Mouse (Mus musculus) heart, postnatal 0 days (tissue): ENCODE results near the gene Rnf135. TPM values are rescaled to one million over a fixed set of nuclear protein-coding genes. Genes with fewer than 3 reads are reported as not detected.

Source experiments
- ATAC-seq: fragments of 200-750 bp; cut with Nextera tagmentation; 2 replicates; pipeline ENCODE4 v1.8.0; 2017; ENCODE audit warnings: low read depth, moderate number of reproducible peaks, moderate library complexity; ENCODE audit not compliant: insufficient read depth
- DNase-seq: peaks from one replicate; pipeline ENCODE4 v3.0.0-alpha.2; 2016; ENCODE audit warnings: low spot score
- H3K27ac ChIP-seq: fragments of 300-500 bp; sonication (generic); 2 replicates; pipeline ENCODE4 v1.5.1; 2014; ENCODE audit warnings: low read depth, mild to moderate bottlenecking
- H3K27me3 ChIP-seq: fragments of 300-500 bp; sonication (generic); 2 replicates; pipeline ENCODE4 v1.6.1; 2014; ENCODE audit warnings: low read length, mixed read lengths; ENCODE audit not compliant: control insufficient read depth, insufficient read depth
- H3K36me3 ChIP-seq: fragments of 300-500 bp; sonication (generic); replicated peaks from 2 replicates; pipeline ENCODE4 v1.6.1; 2014; ENCODE audit warnings: low read length, mixed read lengths; ENCODE audit not compliant: control insufficient read depth, insufficient read depth
- H3K4me1 ChIP-seq: fragments of 300-500 bp; sonication (generic); 2 replicates; pipeline ENCODE4 v1.6.1; 2014; ENCODE audit warnings: antibody characterized with exemption; ENCODE audit not compliant: control insufficient read depth, insufficient read depth
- H3K4me2 ChIP-seq: fragments of 300-500 bp; sonication (generic); 2 replicates; pipeline ENCODE4 v1.6.1; 2014; ENCODE audit warnings: low read depth, mild to moderate bottlenecking, low read length, moderate library complexity
- H3K4me3 ChIP-seq: fragments of 300-500 bp; sonication (generic); 2 replicates; pipeline ENCODE4 v1.5.1; 2014; ENCODE audit warnings: low read depth, low read length
- H3K9ac ChIP-seq: fragments of 300-500 bp; sonication (generic); replicated peaks from 2 replicates; pipeline ENCODE4 v1.6.1; 2014; ENCODE audit warnings: low read depth, low read length, mixed read lengths
- H3K9me3 ChIP-seq: fragments of 300-500 bp; sonication (generic); replicated peaks from 2 replicates; pipeline ENCODE4 v1.6.1; 2016; ENCODE audit warnings: low read length; ENCODE audit not compliant: control insufficient read depth
- CTCF ChIP-seq: IDR thresholded peaks from 2 replicates; pipeline ENCODE4 v1.5.1; 2016; ENCODE audit warnings: antibody characterized with exemption, control low read depth, low read depth
- EP300 ChIP-seq: IDR thresholded peaks from 2 replicates; pipeline ENCODE4 v1.6.1; 2016; ENCODE audit warnings: antibody characterized with exemption, low read depth
- WGBS: fragments of 180-500 bp; shearing (Covaris S2); extraction: QIAGEN DNeasy Blood & Tissue Kit; methylation state at CpG from one replicate; pipeline ENCODE4 v1.1.7; 2014; 5-methylcytosine and 5-hydroxymethylcytosine counted together
- polyA plus RNA-seq: library from polyadenylated mRNA; unstranded; fragments of >200 nt; fragmentation: Nextera tagmentation; extraction: Ambion mirVana; gene quantifications from 2 replicates; pipeline ENCODE4 v1.2.1, GENCODE M21; 2015
- total RNA-seq: library from RNA; depleted of rRNA; stranded (reverse); fragments of >200 nt; gene quantifications from 2 replicates; pipeline ENCODE4 v1.2.3, GENCODE M21; 2014; ENCODE audit warnings: low replicate concordance

Gene Rnf135
- total and polyA plus RNA-seq, 2 experiments from 2014 or later, result 10.2 to 12.9 TPM

GRCm38 (mm10) chr11:80171884-80172283 is 11.8 kb upstream of the Rnf135 start:
- no peak for DNase-seq
- H3K9me3 ChIP-seq, result no peaks in the 10 kb centered on the region
- WGBS, result 63% methylated on average over 4 of the region's 4 CpGs

GRCm38 (mm10) chr11:80173963-80174670 is 9.5 kb upstream of the Rnf135 start:
- Histone ChIP-seq H3K27me3 (no peaks in the 10 kb centered on the region), H3K4me3 (no peak overlapping the region), H3K4me1 (peaks cover 13% of the 10 kb centered on the region), H3K27ac (no peak overlapping the region), H3K9ac (no peak overlapping the region), H3K36me3 (no peaks in the 10 kb centered on the region), H3K4me2 (no peak overlapping the region), H3K9me3 (no peaks in the 10 kb centered on the region)
- no peak for DNase-seq
- 75% methylated on average over 11 of the region's 11 CpGs for WGBS
- ATAC-seq, result no peak
- TF ChIP-seq EP300 (no peak), CTCF (no peak)

More at GRCm38 (mm10) chr11:80171884-80172283, 11.8 kb upstream of the Rnf135 start:
- peaks cover under 1% of the 10 kb centered on the region; the same call in 1 of the 2 replicates for H3K4me1 ChIP-seq
- H3K4me2 ChIP-seq, result no peak overlapping the region
- no peak overlapping the region for H3K27ac ChIP-seq
- no peaks in the 10 kb centered on the region for H3K27me3 ChIP-seq
- H3K4me3 ChIP-seq, result no peak overlapping the region
- no peak for TF ChIP-seq CTCF
- TF ChIP-seq EP300, result no peak
- H3K36me3 ChIP-seq, result no peaks in the 10 kb centered on the region
- no peak overlapping the region for H3K9ac ChIP-seq
- ATAC-seq, result no peak

GRCm38 (mm10) chr11:80176911-80177895 is 6.4 kb upstream of the Rnf135 start:
- Histone ChIP-seq H3K4me2 (no peak overlapping the region), H3K27me3 (no peaks in the 10 kb centered on the region), H3K4me3 (no peak overlapping the region), H3K36me3 (no peaks in the 10 kb centered on the region), H3K27ac (peak overlapping the region; percentile 48), H3K9ac (no peak overlapping the region; the same call in 1 of the 2 replicates), H3K9me3 (no peaks in the 10 kb centered on the region), H3K4me1 (peaks cover 13% of the 10 kb centered on the region)
- DNase-seq, result peak; percentile 39
- TF ChIP-seq CTCF (no peak), EP300 (no peak)
- peak; percentile 27; the same call in 1 of the 2 replicates for ATAC-seq
- 61% methylated on average over 11 of the region's 11 CpGs for WGBS

GRCm38 (mm10) chr11:80178316-80178715 is 5.3 kb upstream of the Rnf135 start:
- 0 out of 2 replicates have a peak overlapping the region, but pooled peaks have one; percentile 48 for H3K27ac ChIP-seq
- DNase-seq, result no peak

GRCm38 (mm10) chr11:80181021-80181749 is 2.5 kb upstream of the Rnf135 start:
- Histone ChIP-seq H3K4me1 (peaks cover 16% of the 10 kb centered on the region), H3K4me2 (no peak overlapping the region), H3K9me3 (no peaks in the 10 kb centered on the region), H3K27ac (no peak overlapping the region), H3K4me3 (no peak overlapping the region), H3K36me3 (no peaks in the 10 kb centered on the region), H3K27me3 (no peaks in the 10 kb centered on the region), H3K9ac (no peak overlapping the region)
- TF ChIP-seq CTCF, result no peak
- TF ChIP-seq EP300, result no peak
- ATAC-seq (no peak), DNase-seq (no peak)
- WGBS, result 72% methylated on average over 5 of the region's 5 CpGs

More at GRCm38 (mm10) chr11:80178316-80178715, 5.3 kb upstream of the Rnf135 start:
- Histone ChIP-seq H3K4me2 (no peak overlapping the region), H3K36me3 (no peaks in the 10 kb centered on the region), H3K4me1 (peaks cover 13% of the 10 kb centered on the region), H3K27me3 (no peaks in the 10 kb centered on the region), H3K4me3 (no peak overlapping the region), H3K9me3 (no peaks in the 10 kb centered on the region), H3K9ac (no peak overlapping the region)
- ATAC-seq, result no peak
- 87% methylated on average over 8 of the region's 8 CpGs for WGBS
- TF ChIP-seq EP300 (no peak), CTCF (no peak)
